Mouse (Mus musculus): ENCODE results near the gene Rab20. TPM values are rescaled to one million over a fixed set of nuclear protein-coding genes. Genes with fewer than 3 reads are reported as not detected.
"Not testable (repeated sequence)": the region's sequence is repeated elsewhere in the genome, so short reads cannot be mapped to it uniquely, and the experiment has no call there.

The Rab20 gene
- total RNA-seq, 2 experiments from 2014 or later: 1.1 TPM

GRCm38 (mm10) chr8:11479591-11479990, 1.1 kb upstream of the Rab20 start:
- no peak for DNase-seq

GRCm38 (mm10) chr8:11478807-11479527, 457 bp upstream of the Rab20 start:
- DNase-seq: no peak

DNA sequence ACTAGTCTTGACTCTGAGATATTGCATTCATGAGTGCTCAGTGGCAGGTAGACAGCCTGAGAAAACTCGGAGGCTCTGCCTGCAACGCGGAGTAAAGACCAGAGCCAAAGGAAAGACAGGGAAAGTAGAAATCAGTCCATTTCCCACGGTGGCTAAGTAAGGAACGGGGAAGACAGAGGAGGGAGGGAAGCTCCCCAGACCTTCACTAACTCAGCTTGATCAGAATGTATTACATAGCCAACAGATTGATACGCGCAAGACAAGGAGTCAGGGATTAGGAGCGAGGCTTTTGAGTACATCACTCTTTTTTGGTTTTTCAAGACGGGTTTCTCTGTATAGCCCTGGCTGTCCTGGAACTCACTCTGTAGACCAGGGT, 1.3 kb downstream of the Rab20 start:
- DNase-seq: no peak

- no peak for DNase-seq
These were observed 2.0 kb downstream of the Rab20 start for GRCm38 (mm10) chr8:11476338-11477177.

GRCm38 (mm10) chr8:11475876-11476275, 2.6 kb downstream of the Rab20 start:
- no peak for DNase-seq

DNA sequence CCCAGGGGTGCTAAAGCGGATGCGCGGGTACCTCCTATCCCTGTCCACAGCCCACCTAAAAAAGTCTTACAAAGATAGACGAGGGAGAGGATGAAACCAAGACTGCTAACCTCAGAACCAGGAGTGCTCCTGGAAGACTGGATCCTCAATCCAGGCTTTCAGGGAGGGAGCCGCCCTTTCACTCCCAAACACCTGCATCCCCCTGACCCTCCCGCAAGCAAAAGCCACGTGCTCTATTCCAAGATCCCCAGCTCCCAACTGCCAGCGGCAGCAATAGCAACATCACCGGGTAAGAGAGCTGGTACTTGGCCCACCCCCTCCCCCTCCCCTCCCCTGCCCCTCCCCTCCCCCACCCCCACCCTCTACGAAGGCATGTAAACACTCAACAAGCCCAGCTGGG, 3.1 kb downstream of the Rab20 start:
- no peak for DNase-seq

DNA sequence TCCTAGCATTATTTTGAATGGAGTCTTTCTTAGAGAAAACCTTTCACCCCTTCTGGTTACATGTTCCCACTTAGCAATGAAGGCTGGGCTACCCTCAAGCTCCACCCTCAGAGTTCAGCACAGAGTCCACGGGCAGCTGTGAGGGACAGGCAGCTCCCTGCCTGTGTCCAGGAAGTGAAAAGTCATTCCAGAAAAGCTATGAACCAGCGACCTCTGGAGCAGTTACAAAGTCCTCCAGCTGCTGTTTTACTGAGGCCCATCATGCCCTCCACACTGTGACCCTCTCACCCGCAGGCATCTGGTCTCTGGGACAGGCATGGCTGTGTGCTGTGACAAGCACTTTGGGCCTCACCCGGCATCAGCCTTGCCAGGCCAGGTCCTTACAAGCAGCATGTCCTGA, 5.4 kb downstream of the Rab20 start:
- no peak for DNase-seq

DNA sequence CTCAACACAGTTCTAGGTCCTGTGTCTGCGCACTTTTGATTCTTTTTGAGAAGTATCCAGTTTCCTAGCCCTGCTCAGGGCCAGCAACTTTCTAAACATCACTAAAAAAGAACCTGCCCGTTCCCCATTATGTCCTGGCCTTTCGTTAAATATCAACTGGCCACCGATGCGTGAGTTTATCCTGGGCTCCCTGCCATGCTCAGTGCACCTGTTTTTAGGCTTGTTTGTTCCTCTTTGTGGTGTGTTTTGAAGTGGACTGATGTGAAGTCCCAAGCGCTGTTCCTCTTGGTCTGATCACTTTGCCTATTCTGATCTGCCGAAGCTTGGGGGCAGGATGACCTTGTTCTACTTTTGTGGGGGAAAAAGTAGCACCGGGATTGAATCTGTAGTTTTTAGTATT, 7.2 kb downstream of the Rab20 start:
- no peak for DNase-seq

DNA sequence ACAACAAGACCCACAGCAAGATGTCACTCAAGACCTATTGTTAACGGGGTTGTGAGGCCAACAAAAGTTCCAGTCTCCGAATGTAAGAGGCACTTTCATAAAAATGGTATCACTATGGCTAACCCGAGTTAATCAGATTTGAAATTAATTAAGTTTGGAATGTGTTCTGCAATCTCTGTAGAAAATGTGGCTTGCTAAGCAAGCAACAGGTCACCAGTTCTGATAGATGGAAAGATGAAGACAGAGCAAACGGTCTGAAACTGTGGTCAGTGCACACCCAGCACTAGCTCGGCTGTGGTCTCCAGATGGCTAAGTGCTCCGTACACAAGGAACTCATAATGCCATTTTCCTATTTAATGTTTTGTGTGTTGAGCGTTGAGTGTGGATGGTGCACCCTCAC, 7.8 kb downstream of the Rab20 start:
- DNase-seq: no peak

GRCm38 (mm10) chr8:11469095-11469494, 9.4 kb downstream of the Rab20 start:
- DNase-seq: no peak

DNA sequence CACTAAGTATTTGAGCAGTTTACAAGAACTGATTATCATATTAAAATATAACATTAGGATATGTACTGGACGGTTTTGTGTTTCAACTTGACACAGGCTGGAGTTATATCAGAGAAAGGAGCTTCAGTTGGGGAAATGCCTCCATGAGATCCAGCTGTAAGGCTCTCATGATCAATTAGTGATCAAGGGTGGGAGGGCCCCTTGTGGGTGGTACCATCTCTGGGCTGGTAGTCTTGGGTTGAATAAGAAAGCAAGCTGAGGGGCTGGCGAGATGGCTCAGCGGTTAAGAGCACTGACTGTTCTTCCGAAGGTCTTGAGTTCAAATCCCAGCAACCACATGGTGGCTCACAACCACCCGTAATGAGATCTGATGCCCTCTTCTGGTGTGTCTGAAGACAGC, 12.0 kb downstream of the Rab20 start:
- not testable (repeated sequence) for DNase-seq

DNA sequence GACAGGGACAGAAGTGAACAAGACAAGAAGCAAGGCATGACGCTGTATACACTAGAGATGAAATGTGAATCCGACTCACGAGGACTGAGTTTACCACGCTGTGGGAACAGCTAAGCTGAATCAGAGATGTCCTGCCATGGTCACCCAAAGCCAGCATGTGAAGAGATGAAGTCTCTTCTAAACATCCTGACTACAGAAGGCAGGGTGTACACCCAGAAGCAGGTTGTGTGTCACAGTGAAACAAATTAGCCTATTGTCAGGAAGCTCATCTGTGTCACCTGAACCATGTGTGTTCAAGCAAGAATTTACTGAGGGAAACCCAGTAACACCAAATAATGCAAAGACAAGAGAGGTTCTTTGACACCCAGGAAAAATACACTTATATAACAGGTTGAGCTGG, 12.9 kb downstream of the Rab20 start:
- DNase-seq: no peak

GRCm38 (mm10) chr8:11464707-11464964, 13.9 kb downstream of the Rab20 start:
- DNase-seq: no peak

GRCm38 (mm10) chr8:11463889-11464706, 14.4 kb downstream of the Rab20 start:
- no peak for DNase-seq

GRCm38 (mm10) chr8:11463541-11463888, 15.0 kb downstream of the Rab20 start:
- no peak for DNase-seq

DNA sequence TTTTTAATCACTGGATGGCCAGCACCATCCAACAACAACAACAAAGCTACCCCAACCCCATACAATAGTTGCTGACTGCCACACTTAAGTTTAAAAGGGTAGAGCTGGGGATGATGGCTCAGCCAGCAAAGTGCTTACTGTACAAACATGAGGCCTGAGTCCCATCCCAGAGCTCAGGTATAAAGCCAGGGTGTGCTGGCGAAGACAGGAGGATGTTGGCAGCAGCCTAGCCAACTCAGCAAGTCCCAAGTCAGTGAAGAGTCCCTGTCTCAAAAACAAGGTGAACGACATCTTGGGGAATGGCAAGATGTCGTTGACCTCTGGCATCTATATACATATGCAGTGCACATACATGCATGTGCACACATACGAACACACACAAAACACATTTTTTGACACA, 15.9 kb downstream of the Rab20 start:
- no peak for DNase-seq

- no peak for DNase-seq
These were observed 16.7 kb downstream of the Rab20 start for GRCm38 (mm10) chr8:11461847-11462246.

DNA sequence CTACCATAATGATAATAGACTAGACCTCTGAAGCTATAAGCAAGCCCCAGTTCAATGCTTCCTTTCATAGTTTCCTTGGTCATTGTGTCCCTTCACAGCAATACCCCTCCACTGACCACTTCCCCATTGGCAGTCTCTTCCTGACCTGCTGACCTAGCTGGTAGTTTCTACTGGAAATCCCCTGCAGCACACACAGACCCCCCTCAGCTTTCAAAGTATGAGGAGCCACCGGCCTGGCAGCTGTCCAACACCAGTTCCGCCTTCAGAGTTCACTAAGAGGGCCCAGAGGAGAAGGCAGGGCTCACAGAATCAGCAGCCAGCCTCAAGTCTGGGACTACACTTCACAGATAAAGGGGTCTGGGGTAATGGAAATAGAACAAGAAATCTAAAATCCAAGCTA, 17.6 kb downstream of the Rab20 start:
- DNase-seq: peak; percentile 51

DNA sequence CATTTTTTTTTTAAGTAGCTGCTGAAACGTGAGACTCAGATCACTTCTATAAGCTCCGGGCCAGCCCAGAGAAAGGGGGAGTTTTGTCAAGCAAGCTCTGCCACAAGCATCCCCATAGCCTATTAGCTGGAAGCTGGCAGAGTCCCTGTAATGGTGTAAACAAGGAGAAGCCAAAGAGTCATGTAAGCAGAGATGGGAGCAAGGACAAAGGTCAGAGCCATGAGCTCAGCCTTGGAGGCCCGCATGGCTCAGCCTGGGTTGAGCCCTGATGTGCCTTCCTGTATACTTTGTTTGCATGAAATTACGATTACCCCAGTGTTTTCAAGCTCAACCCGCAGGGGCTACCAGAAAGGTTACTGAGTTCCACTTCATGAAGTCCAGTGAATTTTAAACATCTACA, 19.5 kb downstream of the Rab20 start:
- DNase-seq: no peak

GRCm38 (mm10) chr8:11457981-11458836, 20.3 kb downstream of the Rab20 start:
- DNase-seq: no peak

DNA sequence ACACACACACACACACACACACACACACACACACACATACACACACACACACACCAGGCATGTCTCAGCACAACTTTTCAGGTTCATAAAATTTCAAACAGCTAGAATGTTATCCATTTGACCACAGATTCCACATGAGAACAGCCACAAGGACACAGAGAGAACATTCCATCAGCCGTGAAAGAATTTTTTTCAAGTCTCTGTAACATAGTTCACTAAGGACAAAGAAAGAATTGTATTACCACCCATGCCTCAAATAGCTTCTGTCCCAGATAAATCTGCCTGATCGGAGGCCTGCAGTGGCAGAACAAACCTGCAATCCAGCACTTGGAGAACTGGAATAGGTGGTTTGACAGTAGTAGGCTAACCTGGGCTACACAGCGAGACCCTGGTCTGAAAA, 21.2 kb downstream of the Rab20 start:
- no peak for DNase-seq

DNA sequence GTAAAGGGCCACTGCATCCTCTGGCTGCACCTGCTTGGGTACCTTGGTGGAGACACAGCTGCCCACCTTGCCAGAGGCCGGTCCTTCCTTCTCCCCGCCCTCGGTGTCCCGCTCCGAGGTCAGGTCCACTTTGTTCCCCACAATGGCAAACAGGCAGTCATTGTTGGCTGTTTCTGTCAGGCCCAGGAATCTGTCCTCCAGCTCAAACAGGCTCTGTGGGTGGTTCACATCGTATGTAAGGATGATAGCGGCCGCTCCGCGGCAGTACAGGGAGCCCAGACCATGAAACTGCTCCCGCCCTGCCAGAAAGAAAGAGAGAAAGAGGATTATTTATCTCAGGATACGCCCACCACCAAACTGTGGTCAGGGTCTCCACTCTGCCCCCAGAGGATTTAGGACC, 24.3 kb downstream of the Rab20 start:
- no peak for DNase-seq

All from gastrocnemius, postnatal 10 days (tissue).